Mouse (Mus musculus) adrenal gland, adult 8-10 months (tissue): ENCODE measurements around the gene Sec14l1. TPM values are rescaled to one million over a fixed set of nuclear protein-coding genes. Genes with fewer than 3 reads are reported as not detected.

ENCODE experiments used
- DNase-seq: peaks from one replicate; pipeline ENCODE4 v3.0.0; 2022
- microRNA-seq, 2 experiments: library from miRNA; unstranded; fragments of <30 nt; microRNA quantifications; one replicate each; pipeline ENCODE4 v1.2.0; 2022
- total RNA-seq, 4 experiments: library from RNA; stranded (reverse); gene quantifications; 2 replicates each; pipeline ENCODE4 v1.2.4; 2022

Gene Sec14l1
- total RNA-seq, 4 experiments from 2014 or later: 138 to 170 (median 166) TPM

DNA sequence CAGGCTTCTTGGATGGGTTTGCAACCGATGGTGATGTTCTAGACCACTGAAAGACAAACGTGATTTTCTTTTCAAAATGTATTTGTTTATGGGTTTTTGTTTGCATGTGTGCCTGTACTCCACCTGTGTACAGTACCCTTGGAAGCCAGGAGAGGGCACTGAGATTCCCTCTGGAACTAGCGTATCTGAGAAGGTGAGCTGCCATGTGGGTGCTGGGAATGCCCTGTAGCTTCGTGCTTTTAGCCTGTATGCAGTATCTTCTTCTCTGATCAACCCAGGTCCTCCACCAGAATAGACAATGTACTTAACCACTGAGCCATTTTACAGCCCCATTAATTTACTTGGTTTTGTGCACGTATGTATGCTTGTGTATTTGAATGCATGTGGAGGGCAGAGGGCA is 68.9 kb downstream of the Sec14l1 start:
- no peak for DNase-seq

DNA sequence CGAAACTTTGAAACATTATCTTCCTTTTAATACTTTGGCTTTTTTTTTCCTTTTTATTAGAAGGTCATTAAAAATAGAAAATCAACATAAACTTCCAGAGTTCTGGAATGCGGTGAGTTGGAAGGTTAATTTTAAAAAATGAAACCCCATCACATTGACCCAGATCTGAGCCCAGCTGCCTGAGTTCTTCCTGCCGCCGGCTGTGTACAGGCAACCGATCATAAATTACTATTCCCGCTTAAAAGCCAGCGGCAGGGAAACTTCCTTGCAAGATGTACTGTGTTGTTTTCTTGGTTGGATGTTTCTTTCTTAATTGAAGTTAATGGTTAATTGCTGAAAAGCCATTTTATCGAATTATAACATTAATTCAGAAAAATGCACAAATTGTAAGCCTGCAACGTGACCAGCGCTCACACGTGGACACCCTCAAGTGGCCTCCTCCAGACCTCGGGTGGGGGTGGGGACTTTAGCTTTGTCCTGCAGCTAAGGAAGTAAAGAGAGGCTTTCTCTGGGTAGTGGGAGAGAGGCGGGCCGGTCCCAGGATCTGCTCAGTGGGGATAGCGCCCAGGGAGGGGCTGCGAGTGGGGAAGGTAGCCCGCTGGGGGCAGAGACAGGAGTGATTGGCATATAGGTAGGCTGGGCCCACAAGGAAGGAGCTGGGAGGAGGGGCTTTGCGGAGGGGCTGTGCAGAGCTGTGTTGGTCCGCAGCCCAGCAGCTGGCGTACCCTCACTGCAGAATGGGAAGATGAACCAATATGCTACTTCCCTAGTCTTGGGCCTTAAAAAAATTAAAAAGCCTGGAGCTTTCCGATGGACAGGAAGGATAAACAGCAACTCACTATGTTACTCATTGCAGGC is 70.3 kb downstream of the Sec14l1 start:
- DNase-seq: no peak

DNA sequence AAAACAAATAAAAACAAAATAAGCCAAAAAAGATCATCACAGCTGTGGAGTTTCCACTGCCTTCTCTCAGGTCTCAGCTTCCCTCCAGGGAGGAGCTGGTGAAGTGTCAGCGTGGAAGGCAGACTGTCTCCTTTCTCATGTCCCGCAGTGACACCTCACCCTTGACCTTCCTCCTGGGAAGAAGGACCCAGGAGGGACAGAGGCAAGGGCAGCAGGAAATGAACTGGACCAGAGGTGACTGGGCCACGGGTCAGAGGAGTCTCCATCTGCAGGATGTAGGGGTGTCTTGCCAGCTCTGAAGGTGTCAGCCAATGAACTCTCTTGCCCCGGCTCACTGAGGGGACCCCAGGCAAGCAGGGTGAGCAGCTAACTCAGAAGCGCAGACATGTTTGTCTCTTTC is 76.6 kb downstream of the Sec14l1 start:
- DNase-seq: no peak

DNA sequence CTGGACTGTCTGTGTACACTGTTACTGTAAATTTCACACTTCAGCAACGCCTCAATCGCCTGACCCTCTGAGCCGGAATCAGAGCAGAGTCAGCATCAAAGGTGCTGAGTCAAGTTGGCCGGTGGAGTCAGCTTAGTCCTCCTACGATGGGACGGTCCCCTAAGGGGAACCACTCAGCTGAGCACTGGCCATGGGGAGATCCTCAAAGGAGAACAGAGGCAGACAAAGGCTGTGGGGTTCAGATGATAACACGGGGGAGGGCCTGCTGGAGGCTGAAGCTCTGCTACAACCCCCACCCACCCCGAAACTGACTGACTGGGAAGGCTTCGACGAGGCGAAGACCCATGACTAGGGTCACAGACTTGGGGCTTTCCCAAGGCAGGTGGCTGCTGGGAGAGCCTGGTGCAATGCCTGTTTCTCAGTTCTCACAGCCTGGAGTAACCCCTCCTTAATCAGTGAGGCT is 79.5 kb downstream of the Sec14l1 start:
- DNase-seq: no peak

DNA sequence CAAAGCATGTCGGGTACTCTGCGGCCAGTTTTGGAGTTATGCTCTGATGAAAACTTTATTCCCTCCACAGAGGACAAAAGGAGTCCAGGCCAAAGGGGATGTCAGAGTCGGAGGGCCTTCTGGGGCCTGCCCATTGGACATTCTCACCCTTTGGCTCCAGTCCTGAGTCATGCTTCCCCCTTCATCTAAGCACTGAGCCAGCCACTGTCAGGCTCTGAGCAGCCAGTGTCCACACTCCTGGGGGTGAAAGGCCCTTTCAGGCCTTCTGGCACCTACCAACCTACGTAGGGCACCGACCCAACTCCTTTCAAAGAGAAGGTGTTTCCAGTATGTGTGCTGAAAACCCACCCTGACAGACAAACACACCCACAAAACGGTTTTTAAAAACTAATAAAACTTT is 80.6 kb downstream of the Sec14l1 start:
- no peak for DNase-seq

DNA sequence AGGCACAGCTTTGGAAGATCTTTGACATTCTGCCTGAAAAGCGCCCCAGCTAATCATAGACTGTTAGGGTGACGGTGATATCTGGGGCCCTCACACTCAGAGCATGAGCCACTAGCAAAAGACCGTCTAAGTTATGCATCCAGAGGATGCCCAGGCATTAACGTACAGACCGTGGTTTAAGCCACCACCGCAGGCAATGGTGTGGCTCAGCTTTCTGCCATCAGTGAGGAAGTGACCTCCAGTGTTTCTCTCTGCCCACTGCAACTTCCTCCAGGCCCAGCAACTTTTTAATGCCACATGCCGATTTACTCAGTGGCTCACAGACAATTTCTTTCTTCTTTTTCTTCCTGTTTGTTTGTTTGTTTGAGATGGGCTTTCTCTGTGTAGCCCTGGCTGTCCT is 81.7 kb downstream of the Sec14l1 start:
- no peak for DNase-seq

DNA sequence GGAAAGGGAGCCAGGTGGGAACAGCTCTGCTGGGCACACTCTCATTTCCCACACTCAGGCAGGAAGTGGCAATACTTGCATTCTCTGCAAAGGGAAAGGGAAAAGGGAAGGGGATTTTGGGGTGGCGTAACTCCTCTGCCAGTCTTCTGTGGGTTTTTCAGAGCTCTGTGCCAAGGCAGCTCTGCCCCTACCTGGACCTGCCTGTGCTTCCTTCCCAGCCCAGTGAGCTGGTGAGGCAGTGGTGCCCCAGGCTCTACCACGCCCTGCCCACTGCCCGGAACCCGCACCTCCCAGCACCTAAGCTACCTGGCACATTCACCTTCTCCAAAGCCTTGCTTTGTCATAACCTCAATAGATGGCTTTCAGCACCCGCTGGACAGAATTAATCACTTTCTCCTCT is 83.2 kb downstream of the Sec14l1 start:
- no peak for DNase-seq

DNA sequence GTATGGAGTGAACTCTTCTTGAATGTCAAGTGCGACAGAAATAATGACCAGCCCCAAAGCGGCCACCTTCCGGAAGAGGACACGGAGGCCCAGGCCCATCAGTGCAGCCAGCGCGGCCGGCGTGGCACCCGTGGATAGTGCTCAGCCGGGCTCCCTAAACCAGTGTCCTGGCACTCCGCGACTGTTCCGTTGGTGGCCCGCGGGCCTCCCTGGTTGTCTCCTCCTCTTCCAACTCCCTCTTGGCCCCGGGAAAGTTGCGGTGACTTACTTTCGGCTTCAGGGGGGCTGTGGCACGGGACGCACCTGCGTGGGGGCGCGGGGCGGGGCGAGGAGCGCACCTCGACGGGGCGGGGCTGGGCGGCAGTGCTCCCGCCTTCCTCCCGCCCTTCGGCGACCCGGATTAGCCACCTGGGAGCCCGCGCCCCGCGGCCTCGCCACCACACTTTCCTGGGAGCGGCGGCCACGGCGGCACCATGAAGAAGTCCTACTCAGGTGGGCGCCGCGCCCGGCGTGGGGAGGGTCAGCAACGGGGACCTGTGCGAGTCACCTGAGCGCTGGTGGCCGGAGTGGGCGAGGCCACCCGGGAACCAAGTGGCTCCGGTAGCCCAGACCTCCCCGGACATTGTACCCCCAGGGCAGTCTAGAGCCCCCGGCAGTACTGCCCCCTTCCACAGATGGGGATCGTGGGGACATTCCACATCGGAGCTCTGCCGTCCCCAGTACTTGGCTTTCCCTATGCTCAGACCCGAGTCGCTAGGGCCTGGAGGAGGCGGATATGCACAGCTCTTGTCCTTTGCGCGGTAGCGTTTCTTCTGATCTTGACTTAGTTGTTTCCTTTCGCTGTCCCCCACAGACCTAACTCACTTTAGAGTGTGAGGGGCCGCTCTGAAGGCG is 84.6 kb downstream of the Sec14l1 start, which contains the start of gene Sept9:
Gene Sept9 (plus strand): TSS at position 380 of the 894 bp plus-strand sequence.
- no peak for DNase-seq

DNA sequence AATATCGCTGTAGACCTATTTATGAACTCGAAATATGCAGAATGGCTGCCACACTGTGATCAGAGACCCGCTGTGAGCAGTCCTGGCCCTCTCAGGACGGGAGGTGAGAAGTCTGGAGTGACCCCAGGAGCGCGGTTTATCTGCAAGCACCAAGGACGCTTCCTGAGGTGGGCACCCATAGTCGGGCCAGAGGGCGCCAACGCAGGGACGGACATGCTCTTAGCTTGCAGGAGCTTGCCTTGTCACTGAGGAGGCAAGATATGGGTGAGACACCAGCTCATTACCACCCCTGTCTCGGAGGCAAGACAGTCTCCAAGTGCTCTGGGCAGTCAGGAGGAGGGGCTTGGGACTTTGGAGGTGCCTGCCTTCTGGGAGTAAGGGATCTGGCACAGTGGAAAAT is 86.9 kb downstream of the Sec14l1 start:
- no peak for DNase-seq

DNA sequence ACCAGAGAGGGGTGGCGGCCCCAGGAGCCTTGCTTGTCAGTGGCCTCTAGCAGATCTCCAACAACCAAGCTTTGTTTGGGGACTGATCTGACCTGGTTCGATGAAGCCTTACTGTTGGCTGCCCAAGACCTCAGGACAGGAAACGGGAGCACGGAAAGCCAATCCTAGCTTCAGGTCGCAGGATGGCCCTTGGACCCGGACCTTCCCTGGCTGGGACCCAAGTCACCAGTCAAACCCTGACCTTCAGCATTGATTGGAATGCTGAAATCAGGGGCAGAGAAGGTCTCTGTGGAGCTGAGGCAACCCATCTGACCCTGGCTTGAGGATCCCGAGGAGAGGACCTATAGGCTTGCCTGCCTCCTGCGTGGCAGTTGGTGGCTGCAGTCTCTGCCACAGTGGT is 89.6 kb downstream of the Sec14l1 start:
- no peak for DNase-seq

DNA sequence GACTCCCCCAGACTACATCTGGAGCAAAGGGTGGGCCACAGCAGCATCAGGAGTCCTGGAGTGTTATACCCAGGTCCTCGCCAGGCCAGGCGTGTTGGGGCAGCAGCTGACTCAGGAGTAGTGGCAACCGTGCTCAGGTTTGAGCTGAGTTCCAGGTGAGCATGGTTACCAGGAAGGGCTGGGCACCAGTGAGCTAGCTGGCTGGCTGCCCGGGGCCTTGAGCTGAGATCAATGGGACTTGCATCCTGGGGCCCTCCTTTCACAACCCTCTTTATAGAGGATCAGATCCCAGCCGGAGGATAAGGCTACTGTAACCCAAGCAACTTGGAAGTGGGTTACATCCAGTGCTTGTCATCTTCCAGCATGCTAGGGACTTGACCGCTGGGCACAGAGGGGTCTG is 90.1 kb downstream of the Sec14l1 start:
- no peak for DNase-seq

DNA sequence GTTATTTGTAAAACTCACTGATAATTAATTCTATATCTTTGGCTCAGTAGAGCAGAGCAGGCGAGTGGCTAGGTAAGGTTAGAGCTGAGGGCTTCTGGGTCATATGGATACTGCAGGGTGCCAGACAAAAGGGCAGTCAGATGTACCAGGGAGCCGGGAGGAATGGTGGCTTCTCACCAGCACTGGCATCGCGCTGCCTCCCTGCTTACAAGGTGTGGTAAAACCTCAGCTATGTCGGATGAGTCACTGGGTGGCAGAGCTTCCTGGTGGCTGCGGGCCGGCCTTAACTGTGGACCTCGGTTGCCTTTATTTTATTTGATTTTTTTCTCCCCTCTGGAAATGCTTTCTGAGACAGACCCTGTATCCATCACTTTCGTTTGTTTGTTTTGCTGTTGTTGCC is 90.5 kb downstream of the Sec14l1 start:
- DNase-seq: no peak

DNA sequence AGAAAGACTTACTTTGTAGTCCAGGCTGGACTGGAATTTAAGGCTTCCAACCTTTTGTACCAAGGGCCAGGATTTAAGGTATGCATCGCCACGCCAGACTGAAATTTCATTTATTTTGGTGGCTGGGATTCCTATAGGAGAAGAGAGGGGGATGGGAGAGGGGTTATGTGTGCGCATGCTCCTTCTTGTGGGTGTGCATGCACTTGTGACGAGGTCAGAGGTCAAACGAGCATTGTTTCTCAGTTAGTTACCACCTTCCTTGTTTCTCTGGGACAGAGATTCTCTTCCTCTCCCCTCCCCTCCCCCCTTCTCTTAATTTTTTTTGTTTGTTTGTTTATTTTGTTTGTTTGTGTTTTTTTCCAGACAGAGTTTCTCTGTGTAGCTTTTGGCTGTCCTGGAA is 92.5 kb downstream of the Sec14l1 start:
- DNase-seq: no peak

DNA sequence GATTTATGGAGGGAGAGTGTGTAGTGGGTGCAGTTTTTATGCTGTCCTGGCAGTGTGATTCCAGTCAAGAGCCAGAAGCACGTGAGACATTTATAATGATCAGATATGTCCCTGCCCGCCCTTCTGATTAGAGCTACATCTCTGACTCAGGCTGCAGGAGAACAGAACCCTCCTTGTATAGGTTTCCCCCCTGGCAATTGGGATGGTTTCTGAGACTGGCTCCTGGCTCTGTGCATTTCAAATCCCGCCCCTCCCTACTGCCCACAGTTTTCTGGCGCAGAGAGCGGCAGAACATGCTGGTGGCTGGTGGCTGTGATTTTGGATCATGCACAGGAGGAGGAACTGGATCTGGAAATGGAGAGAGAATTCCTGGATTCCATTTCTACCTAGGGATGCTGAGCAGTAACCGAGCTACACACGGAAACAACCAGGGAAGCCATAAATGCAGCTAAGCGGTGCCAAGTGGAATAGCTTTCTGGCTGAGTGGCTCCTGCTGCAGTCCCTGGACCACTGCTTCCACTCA is 93.2 kb downstream of the Sec14l1 start:
- no peak for DNase-seq

Small RNAs within 50 kb of the gene (microRNA-seq; reads per million reads assigned to microRNA genes)
- gene Gm24323 (0 reads per million in 2 experiments), gene Mir6516 (22.3 to 56.1 reads per million in 2 experiments)

Other genes with a start within 250 kb of the Sec14l1 start
- gene Mgat5b, start 196.3 kb upstream of the Sec14l1 start, total RNA-seq: 1 to 10 TPM in 1 of 4 experiments, under 1 TPM in 3; 0.46 to 1.0 (median 0.77) TPM
- 100 to 1,000 TPM; 114 to 136 (median 132) TPM for gene Sept9, start 84.5 kb downstream of the Sec14l1 start, total RNA-seq